Mouse (Mus musculus) megakaryocyte progenitor cell, adult 5-6 weeks (primary cell): ENCODE measurements around the gene Fam240a. TPM values are rescaled to one million over a fixed set of nuclear protein-coding genes. Genes with fewer than 3 reads are reported as not detected.

Source experiments
- ATAC-seq: replicated peaks from 2 replicates; pipeline ENCODE4 v1.8.0; 2016; ENCODE audit warnings: mild to moderate bottlenecking, moderate TSS enrichment, inconsistent platforms; ENCODE audit not compliant: poor library complexity
- total RNA-seq, 2 experiments: library from RNA; stranded (forward) in 1 of 2; stranded (reverse) in 1 of 2; fragments of 157-497, 149-512 nt in 1 of 2; fragments of 200-1000 nt in 1 of 2; gene quantifications; 2 replicates each; pipeline versions ENCODE4 v1.2.3 to v1.2.4; 2015 to 2017

Fam240a gene
- total RNA-seq (2015) (not detected in 2 replicates), total RNA-seq (2017) (not detected in 2 replicates)

DNA sequence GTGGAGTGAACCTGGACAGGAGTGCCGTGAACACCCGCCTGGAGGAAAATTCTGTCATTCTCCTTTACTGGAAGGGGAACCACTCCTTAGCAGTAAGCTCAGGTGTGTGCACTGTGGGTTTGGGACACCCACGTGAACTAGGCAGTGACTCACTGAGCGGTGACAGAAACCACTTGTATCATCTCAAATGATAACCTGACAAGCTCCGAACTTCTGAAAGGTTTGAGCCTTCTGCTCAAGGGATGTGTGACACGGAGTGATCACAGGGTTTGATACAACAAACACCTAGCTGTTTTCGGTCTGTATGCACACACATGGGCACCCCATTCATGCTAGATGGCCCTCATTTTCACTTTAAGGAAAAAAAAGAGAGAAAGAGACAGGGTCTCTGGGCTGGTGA is at the start of gene Fam240a:
Fam240a (minus strand) TSS at position 76 of the 400 bp plus-strand sequence.
- ATAC-seq = no peak

DNA sequence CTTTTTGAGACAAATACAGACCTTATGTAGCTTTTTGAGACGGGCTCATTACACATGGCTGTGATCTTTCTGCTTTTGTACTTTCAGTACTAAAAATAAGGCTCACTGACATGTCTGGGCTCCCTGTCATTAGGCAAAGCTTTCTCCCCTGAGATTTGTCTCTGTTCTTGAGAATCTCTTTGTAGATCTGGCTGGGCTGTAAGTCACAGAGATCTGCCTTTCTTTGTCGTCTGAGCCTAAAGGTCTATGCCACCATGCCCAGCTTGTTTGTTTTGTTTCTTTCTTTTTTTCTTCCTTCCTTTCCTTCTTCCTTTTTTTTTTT is 49.2 kb upstream of the Fam240a start:
- ATAC-seq = no peak

DNA sequence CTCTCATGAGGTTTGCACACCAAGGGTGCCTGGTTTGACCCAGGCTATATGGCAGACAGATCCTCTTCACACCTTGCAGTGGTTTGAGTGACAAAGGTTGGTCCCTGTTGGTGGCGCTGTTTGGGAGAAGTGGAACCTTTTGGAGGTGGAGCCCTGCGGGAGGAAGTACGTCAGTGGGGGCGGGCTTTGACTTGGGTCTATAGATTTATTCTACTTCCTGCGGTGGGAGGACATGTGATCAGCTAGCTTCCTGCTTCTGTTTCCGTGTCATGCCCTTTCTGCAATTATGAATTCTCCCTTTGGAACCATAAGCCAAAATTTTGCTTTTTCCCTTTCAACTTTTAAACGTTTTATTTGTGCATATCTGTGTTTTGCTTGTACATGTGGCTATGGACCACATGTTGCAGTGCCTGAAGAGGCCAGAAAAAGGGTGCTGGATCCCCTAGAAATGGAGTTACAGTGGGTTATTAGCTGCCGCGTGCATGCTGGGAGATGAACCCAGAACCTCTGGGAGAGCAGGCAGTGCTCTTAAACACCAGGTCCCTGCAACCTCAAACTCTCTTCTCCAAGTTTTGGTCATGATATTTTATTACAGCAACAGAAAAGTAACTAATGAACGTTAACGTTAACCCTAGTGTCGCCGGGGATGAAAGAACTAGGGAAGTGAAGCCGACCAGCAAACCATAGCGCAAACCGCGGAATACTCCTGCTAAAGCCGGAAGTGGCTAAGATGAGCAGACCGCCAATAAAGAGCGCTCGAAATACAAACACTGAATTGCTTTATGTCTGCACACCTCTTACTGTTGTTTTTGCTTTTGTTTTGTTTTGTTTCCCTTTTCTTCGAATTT is 48.6 kb upstream of the Fam240a start:
- peak; percentile 46 for ATAC-seq

DNA sequence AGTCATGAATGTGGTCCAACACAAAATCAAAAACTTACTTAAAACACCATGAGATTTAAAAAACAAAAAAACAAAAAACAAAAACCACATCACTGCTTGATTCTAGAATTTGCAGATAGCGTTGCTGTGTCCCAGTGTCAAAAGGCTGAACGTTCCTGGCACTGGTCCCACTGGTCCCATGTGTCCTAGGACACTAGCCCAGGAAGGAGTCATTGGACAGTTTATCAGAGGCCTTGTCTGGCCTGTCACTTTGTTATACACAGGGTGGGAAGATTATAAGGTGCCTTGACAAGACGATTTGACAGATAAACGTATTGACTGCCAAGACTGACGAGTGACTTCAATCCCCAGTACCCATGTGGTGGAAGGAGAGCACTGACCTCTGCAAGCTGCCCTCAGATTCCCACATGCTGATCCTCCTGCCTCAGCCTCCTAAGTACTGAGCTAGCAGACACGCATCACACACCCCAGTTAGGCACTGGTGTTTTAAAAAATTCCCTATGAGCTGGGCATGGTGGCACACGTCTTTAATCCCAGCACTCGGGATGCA is 47.0 kb upstream of the Fam240a start:
- no peak for ATAC-seq

DNA sequence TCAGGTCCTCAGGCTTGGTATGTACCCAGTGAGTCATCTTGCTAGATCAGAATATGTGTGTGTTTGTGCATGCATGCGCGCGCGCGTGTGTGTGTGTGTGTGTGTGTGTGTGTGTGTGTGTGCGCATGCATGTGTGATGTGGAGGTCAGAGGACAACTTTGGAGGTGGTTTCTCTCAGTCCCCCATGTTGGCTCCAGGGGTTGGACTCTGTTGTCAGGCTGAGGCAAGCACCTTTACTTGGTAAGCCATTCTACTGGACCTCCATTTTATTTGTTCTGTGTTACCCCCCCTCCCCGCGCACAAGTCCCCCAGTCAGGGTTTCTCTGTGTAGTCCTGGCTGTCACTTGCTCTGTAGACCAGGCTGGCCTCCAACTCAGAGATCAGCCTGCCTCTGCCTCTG is 44.7 kb upstream of the Fam240a start:
- no peak for ATAC-seq

DNA sequence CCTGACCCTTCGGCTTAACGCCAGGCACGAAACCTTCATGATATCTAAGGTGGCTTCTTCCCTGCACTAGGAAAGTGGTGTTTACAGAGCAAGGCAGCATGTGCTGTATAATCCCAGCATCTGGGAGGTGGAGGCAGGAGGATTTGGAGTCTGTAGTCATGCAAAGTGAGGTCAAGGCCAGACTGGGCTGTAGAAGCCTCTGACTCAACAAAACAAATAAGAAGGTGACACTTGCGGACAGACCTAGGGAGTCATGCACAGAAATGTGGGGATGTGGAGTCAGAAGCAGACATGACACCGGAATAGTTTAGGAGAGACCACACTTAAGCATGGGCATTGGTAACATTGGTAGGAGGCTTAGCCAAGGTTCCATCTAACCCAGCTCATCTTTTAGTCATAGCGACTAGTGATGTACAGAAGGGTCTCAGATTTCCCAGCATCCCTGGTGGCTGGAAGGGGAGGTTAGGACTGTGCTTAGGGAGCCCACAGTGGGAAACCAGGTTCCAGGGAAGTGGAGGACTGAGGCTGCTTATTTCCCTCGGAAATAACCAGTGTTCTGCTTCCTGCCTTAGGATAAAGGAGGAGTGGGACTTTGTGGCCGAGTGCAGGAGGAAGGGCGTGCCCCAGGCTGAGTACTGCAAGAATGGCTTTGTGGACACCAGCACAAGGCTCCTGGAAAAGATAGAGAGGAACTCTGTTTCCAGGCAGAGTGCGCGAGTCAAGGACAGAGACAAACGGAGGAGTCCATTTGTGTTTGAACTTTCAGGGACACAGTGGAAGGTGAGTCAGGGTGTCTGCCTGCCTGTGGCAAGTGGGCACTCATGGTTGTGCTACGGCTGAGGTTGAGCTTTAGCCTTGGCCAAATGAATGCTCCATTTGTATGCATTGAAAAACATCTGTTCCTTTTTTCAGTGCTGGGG is 43.8 kb upstream of the Fam240a start:
- ATAC-seq = no peak

DNA sequence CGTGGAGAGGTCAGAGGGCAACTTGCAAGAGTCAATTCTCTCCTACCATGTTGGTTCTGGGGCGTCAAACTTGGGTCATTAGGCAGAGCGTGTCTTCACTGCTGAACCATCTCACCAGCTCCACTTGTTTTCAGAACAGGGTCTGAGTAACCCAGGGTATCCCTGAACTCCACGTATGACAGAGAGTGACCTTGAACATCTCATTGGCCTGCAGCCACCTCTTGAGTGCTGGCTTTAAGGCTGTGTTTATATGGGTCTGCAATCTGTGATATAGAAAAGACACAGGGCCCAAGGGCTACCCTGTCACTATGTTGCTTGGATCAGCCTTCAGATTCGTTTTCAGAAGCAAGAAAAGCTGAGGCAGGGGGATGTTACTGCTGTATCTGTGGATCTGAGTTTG is 43.0 kb upstream of the Fam240a start:
- ATAC-seq = no peak

DNA sequence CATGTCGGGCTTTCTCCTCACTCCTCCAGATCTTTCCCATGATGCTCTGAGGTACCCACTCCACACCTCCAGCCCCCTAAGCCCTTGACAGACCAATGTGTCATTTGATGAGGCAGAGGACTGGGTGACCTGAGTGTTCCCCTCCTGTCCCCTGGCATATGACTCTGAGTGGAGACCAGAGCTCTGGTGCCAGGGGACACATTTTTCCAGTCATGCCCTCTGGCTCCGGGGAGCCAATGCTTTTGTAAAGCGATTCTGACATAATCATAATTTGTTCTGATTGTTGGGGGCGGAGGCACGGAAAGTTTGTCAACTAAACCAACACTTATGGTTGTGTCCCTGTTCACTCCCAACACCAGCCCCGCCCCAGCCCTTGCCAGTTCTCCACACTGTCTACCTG is 39.3 kb upstream of the Fam240a start:
- ATAC-seq = no peak

DNA sequence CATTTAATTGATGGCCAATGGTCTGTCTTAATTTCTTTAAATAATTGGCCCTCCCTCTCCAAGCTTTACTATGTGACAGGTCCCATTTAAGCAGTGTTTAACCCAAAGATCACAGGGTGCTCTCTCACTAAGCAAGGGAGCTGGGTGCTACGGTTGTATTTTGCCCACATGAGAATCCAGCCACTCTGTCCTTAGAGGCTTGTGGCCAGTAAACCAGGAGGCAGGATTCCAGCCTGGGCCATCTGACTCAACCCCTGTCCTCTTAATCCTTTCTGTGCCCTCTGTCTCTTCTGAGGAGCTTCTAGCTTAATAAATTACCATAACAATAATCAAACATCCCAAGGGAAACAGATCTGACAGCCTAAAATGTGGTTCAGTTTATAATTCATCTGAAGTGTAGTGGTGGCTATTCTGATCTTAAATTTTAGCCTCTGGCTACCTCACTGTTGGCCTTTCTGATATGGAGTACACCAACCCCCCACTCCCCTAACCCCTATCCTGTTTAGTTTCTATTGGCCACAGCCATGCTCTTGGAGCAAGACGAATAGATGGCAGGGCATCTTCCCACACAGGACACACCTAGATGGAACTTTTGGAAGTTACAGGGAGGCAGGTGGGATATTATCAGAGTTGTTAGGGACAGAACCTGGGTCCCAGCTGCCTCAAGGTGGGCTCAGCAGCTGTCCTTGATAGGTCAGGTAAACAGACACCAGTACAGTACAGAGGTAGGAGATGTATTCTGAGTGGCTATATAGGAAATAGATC is 38.2 kb upstream of the Fam240a start:
- no peak for ATAC-seq

DNA sequence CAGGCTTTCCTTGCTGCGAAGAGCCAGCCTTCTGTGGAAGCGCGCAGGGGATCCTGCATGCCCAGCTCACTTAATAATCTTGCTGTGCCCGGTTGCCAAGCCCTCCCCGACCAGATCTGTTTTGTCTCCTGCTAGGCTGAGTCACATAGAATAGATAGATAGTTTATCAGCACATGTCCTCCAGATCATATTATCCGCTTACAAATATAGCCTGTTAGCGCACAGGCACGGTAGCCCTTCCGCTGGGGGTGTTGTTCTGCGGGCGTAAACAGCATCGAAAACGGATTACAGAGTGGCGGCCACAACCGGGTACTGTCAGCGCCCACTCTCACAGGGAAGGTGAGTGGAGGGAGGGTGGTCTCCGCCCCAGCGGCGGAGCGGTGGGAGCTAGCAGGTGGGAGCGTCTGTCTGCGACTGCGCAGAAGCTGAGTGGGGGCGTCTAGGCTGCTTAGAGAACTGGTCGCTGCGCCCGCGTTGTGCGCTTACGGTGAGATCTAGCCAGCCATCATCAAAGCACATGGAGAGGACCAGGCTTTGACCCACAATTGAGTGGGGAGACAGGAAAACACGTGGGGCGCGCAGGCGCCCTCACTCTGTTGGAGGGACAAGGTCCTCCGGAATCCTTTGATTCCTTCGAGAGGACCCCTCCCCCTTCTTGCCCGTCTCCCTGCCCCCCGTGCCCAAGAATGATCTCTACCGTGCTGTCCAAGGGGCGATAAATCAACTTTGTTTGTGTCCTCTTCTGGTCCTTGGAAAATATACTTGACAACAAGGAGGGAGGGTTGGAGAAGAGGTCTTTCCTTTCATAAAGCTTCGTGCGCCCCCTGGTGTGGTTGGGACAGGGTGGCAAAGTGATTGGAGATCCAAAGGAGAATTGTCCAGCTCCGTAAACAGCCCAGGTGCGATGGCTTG is 37.1 kb upstream of the Fam240a start:
- peak; percentile 50 for ATAC-seq

DNA sequence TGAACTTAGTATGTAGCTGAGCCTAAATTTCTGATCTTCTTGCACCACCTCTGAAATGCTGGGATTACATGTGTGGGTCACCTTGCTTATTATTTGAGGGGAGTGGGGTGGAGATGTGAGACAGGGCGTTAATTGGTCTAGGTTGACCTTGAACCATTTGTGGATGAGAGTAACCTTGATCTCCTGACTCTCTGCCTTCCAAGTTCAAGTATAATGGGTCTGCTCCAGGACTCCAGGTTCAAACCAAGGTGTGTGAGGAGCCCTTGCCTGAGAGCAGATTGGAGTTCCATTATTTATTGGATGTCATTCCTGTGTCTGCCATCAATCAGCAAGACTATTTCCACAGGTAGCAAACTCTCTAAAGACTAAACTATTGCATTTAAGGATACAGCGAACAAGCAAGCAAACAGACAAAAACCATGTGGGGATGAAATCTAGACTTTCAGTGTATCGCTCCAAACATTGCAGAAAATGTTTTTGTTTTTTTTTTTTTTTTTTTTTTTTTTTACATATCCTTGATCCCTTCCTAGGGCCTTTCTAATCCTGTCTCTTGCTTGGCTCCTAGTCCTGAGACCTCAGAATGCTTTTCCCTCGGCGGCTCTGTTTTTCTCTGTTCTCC is 36.4 kb upstream of the Fam240a start:
- no peak for ATAC-seq

DNA sequence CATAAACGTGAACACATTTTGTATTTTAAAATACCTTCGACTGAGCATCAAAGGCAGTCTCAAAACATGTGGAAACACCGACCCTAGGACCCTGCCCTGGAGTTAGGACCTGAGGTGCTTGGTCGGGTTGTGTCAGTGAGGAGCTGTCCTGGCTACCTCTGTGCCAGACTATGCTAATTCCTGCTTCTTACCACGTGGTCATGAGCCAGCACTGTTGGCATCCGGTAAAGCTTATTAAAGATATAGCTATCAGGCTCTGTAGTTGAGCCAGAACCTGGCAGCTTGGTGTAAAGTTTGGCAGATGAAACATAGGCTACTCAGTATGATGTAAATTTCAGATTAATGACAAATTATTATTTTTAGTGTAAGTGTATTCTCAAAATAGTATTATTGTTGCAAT is 35.7 kb upstream of the Fam240a start:
- ATAC-seq = peak; percentile 58

DNA sequence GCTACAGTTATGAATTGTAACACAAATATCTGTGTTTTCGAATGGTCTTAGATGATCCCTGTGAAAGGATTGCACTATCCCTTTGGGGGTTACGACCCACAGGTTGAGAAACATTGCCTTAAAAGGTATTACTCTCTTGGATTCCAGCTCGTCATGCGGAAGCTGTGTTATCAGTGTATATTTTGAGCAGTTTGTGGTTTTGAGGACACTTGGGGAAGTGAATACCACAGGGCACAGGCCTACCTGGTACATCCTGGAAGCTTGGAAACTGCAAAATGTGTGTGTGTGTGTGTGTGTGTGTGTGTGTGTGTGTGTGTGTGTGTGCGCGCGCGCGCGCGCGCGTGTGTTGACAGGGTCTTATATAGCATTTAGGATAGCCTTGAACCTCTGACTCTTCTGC is 35.2 kb upstream of the Fam240a start:
- peak; percentile 63 for ATAC-seq

DNA sequence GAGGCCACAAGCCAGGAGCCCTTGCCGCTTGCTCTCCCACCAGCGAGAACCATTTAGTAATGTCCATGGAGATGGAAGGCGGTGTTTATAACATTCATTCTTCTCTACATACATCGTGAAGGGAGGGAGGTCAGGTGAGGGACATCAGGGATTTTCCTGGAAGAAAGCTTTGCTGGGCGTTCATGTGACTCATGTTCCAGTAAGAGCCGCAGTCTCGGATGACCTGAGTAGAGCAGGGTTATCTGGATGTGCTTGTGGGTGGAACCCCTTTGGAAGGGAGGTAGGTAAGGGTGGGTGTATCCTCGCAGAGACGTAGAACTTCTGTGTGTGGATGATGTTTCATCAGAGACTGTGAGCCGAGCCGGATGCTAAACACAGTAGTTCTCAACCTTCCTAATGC is 34.7 kb upstream of the Fam240a start, which contains the start of gene Lrrc2:
Lrrc2 (plus strand) TSS at position 149 of the 400 bp plus-strand sequence.
- peak; percentile 9; the same call in 1 of the 2 replicates for ATAC-seq

DNA sequence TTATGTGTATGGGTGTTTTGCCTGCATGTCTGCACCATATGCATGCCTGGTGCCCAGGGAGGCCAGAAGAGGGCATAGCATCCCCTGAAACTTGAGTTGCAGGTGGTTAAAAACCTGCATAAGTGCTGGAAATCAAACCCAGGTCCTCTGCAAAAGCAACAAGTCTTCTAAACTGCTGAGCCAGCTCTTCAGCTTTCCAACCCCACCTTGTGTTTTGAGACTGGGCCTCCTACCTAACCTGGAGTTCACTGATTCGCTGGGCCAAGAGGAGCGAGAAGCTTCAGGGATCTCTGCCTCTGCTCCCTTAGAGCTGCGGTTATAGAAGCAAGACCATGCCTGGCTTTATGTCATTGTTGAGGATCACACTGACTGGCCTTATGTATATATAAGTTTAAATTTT is 33.4 kb upstream of the Fam240a start:
- no peak for ATAC-seq

DNA sequence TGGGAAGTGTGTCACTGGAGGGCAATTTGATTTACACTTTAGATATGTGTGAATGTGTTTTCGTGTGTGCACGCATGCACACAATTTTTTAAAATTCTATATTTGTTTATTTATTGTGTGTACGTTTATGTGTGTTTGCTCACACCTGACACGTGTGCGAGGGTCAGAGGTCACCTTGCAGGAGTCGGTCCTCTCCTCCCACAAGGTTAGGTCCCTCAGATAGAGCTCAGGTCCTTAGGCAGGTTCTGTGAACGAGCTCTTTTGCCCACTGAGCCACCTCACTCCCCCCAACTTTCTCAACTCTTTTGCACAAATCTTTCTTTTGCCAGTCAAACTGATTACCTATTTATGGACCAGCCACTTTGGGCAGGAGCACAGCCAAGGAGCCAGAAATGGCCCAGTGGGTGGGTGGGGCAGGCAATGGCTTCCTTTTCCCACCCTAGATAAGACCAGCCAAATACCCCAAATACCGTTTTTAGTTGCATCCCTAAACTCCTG is 32.2 kb upstream of the Fam240a start:
- no peak for ATAC-seq

DNA sequence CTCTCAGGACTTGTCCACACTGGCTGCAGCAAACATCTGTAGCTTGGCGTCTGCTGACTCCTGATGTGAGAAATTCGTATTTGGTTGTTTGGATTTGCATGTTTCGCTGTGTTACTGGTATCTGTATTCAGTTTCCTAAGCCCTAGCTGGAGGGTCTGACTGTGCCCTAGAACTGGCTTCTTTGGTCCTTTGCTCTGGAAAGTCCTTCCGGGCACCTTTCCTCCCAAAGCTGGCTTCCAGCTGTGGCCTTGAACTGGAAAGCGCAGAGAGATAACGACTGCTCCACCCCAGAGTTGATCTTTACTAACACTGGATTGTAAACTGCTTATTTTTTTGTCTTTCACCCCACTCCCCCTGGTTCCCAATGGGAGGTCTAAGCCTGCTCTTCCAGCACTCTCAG is 31.2 kb upstream of the Fam240a start:
- no peak for ATAC-seq

DNA sequence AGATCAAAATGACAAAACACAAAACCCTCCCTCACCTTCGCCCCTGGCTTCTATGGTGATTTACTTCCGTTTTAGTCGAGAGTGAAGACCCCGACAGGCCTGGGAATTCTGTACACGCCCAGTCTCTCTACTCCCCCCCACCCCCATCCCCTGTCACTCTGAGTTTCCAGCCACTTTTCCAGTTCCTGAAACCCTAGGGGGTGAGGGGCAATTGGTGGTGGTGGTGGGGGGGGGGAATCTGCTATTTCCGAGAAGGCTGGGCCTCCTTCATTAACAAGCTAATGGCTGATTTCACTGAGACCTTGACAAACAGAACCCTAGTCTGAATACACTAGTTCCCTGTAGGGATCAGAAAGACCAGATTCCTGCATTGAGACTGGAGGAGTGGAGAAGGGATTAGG is 30.6 kb upstream of the Fam240a start:
- ATAC-seq = no peak

DNA sequence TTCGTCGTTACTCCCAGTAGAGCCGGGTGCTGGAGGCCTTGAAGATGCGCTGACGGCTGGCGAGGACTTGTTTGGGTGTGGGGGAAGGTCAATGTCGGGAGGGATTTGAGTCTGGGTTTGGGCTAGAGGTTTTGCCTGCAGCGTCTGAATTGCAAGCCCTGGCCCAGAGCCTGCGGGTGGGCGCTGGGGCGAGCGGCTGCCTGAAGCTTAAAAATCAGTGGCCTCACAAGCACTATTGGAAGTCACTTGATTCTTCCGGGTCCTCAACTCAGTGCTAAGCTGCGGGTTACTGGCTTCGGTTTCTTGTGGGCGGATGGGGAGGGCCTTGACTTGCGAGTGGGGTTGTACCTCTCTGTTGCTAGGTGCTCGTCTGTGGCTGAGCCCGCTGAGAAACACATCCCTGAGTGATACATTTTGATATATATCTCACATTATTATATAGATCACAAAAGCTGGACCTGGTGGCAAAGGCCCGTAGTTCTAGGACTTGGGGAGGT is 29.9 kb upstream of the Fam240a start:
- 0 out of 2 replicates have a peak, but pooled peaks have one; percentile 27 for ATAC-seq
